Mouse (Mus musculus) forebrain, postnatal 0 days (tissue): ENCODE results near the gene Pdia3. TPM values are rescaled to one million over a fixed set of nuclear protein-coding genes. Genes with fewer than 3 reads are reported as not detected.

Experiments
- ATAC-seq: fragments of 200-750 bp; cut with Nextera tagmentation; 2 replicates; pipeline ENCODE4 v1.8.0; 2017; ENCODE audit warnings: mild to moderate bottlenecking, moderate library complexity
- DNase-seq: peaks from one replicate; pipeline ENCODE4 v3.0.0-alpha.2; 2015
- H3K27ac ChIP-seq: fragments of 300-500 bp; sonication (generic); 2 replicates; pipeline ENCODE4 v1.5.1; 2014; ENCODE audit warnings: low read depth, mild to moderate bottlenecking, antibody characterized with exemption, low read length, moderate library complexity, mixed read lengths
- H3K27me3 ChIP-seq: fragments of 300-500 bp; sonication (generic); 2 replicates; pipeline ENCODE4 v1.6.1; 2014; ENCODE audit warnings: mild to moderate bottlenecking, low read length, mixed read lengths; ENCODE audit not compliant: insufficient read depth
- H3K36me3 ChIP-seq: fragments of 300-500 bp; sonication (generic); 2 replicates; pipeline ENCODE4 v1.6.1; 2014; ENCODE audit warnings: mild to moderate bottlenecking, moderate library complexity; ENCODE audit not compliant: insufficient read depth
- H3K4me1 ChIP-seq: fragments of 300-500 bp; sonication (generic); 2 replicates; pipeline ENCODE4 v1.6.1; 2014; ENCODE audit warnings: antibody characterized with exemption; ENCODE audit not compliant: insufficient read depth
- H3K4me2 ChIP-seq: fragments of 300-500 bp; sonication (generic); 2 replicates; pipeline ENCODE4 v1.6.1; 2014; ENCODE audit warnings: low read depth, mild to moderate bottlenecking, moderate library complexity
- H3K4me3 ChIP-seq: fragments of 300-500 bp; sonication (generic); 2 replicates; pipeline ENCODE4 v1.5.1; 2014; ENCODE audit warnings: low read depth, low read length, mixed read lengths
- H3K9ac ChIP-seq: fragments of 300-500 bp; sonication (generic); 2 replicates; pipeline ENCODE4 v1.6.1; 2014; ENCODE audit warnings: mild to moderate bottlenecking
- H3K9me3 ChIP-seq: fragments of 300-500 bp; sonication (generic); 2 replicates; pipeline ENCODE4 v1.6.1; 2016; ENCODE audit warnings: low read length
- CTCF ChIP-seq: sonication (generic); IDR thresholded peaks from 2 replicates; pipeline ENCODE4 v1.5.1; 2016; ENCODE audit warnings: antibody characterized with exemption, control low read depth, low read depth
- WGBS: fragments of 180-500 bp; shearing (Covaris S2); extraction: QIAGEN DNeasy Blood & Tissue Kit; methylation state at CpG from one replicate; pipeline ENCODE4 v1.1.7; 2014; 5-methylcytosine and 5-hydroxymethylcytosine counted together
- polyA plus RNA-seq: library from polyadenylated mRNA; unstranded; fragments of >200 nt; fragmentation: Nextera tagmentation; extraction: Ambion mirVana; gene quantifications from 2 replicates; pipeline ENCODE4 v1.2.1, GENCODE M21; 2015
- total RNA-seq: library from RNA; depleted of rRNA; stranded (reverse); fragments of >200 nt; gene quantifications from 2 replicates; pipeline ENCODE4 v1.2.3, GENCODE M21; 2014

The Pdia3 gene
- total and polyA plus RNA-seq, 2 experiments from 2014 or later, result 69.9 to 267 TPM

DNA sequence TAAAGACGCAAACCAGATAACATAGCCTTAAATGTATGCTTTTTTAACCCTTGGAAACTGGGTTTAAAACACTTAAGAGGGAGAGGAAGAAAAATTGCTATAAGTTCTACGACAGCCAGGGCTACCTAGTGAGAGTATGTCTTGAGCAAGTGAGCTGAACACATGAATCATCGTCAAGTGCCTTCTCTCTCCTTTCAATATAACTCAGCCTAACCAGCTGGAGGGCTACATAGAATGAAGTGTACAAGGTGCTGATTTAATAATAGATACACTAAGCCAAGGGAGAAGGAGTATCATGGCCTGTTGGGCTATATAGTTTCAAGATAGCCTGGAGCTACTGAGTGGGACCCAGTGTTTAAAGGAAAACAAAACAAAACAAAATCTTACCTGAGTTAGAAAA is 4.9 kb downstream of the Pdia3 start:
- WGBS, result 89% methylated on average over 3 of the region's 3 CpGs
- no peak for ATAC-seq
- Histone ChIP-seq H3K27ac (no peak overlapping the region), H3K4me2 (no peak overlapping the region), H3K9ac (no peak overlapping the region), H3K4me3 (no peak overlapping the region), H3K36me3 (peaks cover 16% of the 10 kb centered on the region), H3K9me3 (no peaks in the 10 kb centered on the region), H3K4me1 (peaks cover 16% of the 10 kb centered on the region), H3K27me3 (no peaks in the 10 kb centered on the region)
- no peak for DNase-seq
- no peak for TF ChIP-seq CTCF

DNA sequence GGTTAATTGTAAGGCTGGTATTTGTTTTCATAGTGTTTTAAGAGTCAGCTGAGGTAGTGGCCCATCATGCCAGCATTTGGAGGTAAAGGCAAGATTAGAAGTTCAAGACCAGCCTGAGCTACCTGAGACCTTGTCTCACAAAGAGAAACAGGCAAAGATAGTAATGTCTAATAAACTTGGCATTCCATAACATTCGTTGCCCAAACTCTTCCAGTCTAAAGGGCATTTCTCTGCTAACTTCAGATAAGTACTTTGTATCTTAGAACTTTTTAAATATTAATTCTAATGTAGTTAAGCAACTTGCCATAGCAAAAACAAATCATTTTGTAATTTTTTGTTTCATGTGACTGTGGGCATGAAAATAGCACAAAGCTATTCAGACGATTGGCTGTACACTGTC is 9.6 kb downstream of the Pdia3 start:
- peaks cover 37% of the 10 kb centered on the region for H3K36me3 ChIP-seq

DNA sequence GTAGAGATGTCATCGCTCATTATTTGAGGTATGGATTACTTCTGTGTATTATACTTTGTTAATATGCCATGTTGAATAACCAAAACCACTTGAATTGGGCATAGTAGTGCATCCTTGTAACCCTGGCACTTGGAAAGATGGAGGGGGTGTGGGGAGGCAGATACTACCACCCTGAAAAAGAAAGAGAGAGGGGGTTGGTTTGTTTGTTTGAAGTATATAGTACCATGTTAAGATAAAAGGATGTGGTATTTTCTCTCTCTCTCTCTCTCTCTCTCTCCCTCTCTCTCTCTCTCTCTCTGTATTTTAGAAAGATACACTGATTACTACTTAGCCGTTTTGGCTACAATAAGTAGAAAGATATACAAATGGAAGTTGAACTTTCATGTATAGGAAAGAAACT is 12.3 kb downstream of the Pdia3 start:
- Histone ChIP-seq H3K9me3 (no peaks in the 10 kb centered on the region), H3K27me3 (no peaks in the 10 kb centered on the region), H3K27ac (no peak overlapping the region), H3K36me3 (peaks cover 51% of the 10 kb centered on the region), H3K4me1 (no peaks in the 10 kb centered on the region), H3K4me3 (no peak overlapping the region), H3K9ac (no peak overlapping the region), H3K4me2 (no peak overlapping the region)
- no peak for TF ChIP-seq CTCF
- 95% methylated on average over 2 of the region's 2 CpGs for WGBS
- no peak for ATAC-seq
- DNase-seq, result no peak

More for the DNA sequence above, 9.6 kb downstream of the Pdia3 start:
- H3K4me3 ChIP-seq, result no peak overlapping the region
- H3K4me2 ChIP-seq, result no peak overlapping the region
- no peak for ATAC-seq
- H3K9me3 ChIP-seq, result no peaks in the 10 kb centered on the region
- 92% methylated on average over 2 of the region's 2 CpGs for WGBS
- H3K9ac ChIP-seq, result no peak overlapping the region
- no peak for TF ChIP-seq CTCF
- DNase-seq, result no peak
- H3K4me1 ChIP-seq, result no peaks in the 10 kb centered on the region
- H3K27me3 ChIP-seq, result no peaks in the 10 kb centered on the region
- H3K27ac ChIP-seq, result no peak overlapping the region

DNA sequence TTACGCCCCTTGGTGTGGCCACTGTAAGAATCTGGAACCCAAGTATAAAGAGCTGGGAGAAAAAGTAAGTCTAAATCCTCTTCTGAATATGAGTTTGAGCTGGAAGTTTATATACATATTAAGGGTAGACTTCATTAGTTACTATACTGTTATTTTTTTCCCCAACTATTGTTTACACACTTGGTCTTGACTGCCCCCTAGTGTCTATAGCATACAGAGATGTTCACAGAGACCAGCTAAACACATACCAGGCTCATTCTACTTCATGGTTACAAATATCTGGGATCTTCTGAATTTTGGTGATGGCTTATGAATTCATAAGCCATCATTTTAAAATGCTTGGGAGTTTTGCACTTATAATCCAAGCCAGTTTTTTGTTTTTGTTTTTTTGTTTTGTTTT is 21.3 kb downstream of the Pdia3 start:
- no peak for ATAC-seq
- WGBS, result 98% methylated on average over 1 of the region's 1 CpGs

DNA sequence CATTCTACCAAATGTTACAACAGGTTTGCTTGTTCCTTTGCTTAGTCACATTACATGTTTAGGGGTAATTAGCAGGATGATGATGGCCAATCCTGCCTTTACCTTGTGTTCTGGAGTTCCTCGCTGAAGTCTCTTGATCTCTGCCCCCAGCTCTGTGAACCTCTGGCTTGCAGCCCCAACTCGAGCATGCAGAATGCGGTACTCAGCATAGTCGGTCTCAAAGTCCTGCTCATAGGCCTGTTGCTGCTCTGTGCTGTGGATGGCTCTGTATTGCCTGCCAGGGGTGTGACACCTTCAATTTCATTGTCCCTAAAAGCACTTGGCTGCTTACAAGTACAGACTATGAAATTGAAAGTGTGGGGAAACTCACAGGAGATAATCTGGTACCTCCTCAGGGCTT is 26.2 kb downstream of the Pdia3 start:
- ATAC-seq (no peak), DNase-seq (no peak)
- H3K9ac ChIP-seq, result no peak overlapping the region
- H3K9me3 ChIP-seq, result no peaks in the 10 kb centered on the region
- H3K4me2 ChIP-seq, result no peak overlapping the region
- no peak overlapping the region for H3K27ac ChIP-seq
- peaks cover 10% of the 10 kb centered on the region for H3K4me1 ChIP-seq
- TF ChIP-seq CTCF, result no peak
- H3K36me3 ChIP-seq, result peaks cover 43% of the 10 kb centered on the region
- peaks cover 7% of the 10 kb centered on the region for H3K27me3 ChIP-seq
- no peak overlapping the region for H3K4me3 ChIP-seq
- WGBS, result 74% methylated on average over 4 of the region's 4 CpGs

More for the DNA sequence above, 21.3 kb downstream of the Pdia3 start:
- Histone ChIP-seq H3K9me3 (no peaks in the 10 kb centered on the region), H3K4me1 (no peaks in the 10 kb centered on the region), H3K27me3 (no peaks in the 10 kb centered on the region), H3K4me3 (no peak overlapping the region), H3K27ac (no peak overlapping the region), H3K4me2 (no peak overlapping the region), H3K36me3 (peaks cover 89% of the 10 kb centered on the region), H3K9ac (no peak overlapping the region)
- DNase-seq, result no peak
- TF ChIP-seq CTCF, result peak; percentile 61

DNA sequence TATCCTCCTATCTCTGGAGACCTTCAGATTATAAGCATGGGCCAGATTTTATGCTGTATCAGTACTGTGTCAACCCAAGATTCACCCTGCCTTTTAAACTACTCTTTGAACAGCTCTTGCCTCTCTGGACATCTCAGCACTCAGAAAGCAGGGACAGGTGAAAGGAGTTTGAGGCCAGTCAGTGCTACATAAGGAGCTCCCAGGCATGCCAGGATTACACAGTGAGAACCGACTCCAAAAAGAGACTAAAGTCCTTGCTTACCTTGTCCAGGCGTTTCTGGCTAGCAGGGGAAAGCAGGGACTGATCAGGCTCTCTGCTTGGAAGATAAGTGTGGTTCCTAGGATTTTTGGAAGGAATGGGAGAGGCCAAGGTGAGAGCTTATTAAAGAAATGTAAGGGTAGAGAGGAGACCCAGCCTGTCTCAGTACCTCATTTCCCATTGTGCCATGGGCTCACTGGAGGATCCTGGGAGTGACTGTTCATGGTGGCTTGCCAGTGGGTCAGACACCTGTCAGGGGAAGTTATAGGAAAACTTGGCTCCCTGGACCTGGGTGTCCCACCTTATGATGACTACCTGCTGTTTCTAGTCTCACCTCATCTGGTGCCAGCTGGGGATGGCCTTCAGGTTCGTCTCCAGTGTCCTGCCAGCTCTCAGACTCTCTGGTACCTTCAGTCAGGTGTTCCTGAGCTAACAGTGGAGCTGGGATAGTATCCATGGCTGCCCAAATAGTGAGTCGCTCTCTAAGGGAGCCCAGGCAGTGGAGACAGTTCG is 27.4 kb downstream of the Pdia3 start:
- no peak for ATAC-seq
- H3K4me3 ChIP-seq, result no peak overlapping the region
- peaks cover 7% of the 10 kb centered on the region for H3K27me3 ChIP-seq
- peaks cover 10% of the 10 kb centered on the region for H3K4me1 ChIP-seq
- peaks cover 32% of the 10 kb centered on the region for H3K36me3 ChIP-seq
- TF ChIP-seq CTCF, result no peak
- no peak for DNase-seq
- 56% methylated on average over 5 of the region's 5 CpGs for WGBS
- no peak overlapping the region for H3K4me2 ChIP-seq
- no peak overlapping the region for H3K27ac ChIP-seq
- H3K9ac ChIP-seq, result no peak overlapping the region
- no peaks in the 10 kb centered on the region for H3K9me3 ChIP-seq

DNA sequence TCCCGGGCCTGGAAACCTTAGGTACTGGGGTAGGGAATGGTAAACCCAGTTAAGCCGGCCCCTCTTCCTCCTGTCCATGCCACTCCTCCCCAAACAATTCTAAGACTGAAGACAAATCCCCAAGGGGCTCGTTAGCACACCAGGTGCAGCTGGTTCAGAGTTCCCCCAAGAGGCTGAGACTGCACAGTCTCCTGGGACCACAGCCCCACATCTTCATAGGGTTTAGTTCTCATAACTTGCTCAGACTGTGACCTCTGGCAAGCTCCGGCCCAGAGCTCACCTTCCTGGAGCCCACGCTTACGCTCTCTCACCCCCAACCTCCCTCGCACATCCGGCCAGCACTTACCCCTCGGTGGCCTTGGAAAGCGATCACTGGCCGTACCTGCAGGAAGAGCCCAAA is 28.2 kb downstream of the Pdia3 start:
- H3K27ac ChIP-seq, result no peak overlapping the region
- 11% methylated on average over 11 of the region's 11 CpGs for WGBS
- no peak for DNase-seq
- H3K4me1 ChIP-seq, result peaks cover 10% of the 10 kb centered on the region
- peaks cover 7% of the 10 kb centered on the region for H3K27me3 ChIP-seq
- TF ChIP-seq CTCF, result no peak
- no peaks in the 10 kb centered on the region for H3K9me3 ChIP-seq
- no peak overlapping the region for H3K4me3 ChIP-seq
- H3K36me3 ChIP-seq, result peaks cover 31% of the 10 kb centered on the region
- H3K4me2 ChIP-seq, result peak overlapping the region; percentile 49
- no peak overlapping the region for H3K9ac ChIP-seq
- ATAC-seq, result no peak
